13 mouse cellular contexts compared by ENCODE assay signal in the genomic region with DNA sequence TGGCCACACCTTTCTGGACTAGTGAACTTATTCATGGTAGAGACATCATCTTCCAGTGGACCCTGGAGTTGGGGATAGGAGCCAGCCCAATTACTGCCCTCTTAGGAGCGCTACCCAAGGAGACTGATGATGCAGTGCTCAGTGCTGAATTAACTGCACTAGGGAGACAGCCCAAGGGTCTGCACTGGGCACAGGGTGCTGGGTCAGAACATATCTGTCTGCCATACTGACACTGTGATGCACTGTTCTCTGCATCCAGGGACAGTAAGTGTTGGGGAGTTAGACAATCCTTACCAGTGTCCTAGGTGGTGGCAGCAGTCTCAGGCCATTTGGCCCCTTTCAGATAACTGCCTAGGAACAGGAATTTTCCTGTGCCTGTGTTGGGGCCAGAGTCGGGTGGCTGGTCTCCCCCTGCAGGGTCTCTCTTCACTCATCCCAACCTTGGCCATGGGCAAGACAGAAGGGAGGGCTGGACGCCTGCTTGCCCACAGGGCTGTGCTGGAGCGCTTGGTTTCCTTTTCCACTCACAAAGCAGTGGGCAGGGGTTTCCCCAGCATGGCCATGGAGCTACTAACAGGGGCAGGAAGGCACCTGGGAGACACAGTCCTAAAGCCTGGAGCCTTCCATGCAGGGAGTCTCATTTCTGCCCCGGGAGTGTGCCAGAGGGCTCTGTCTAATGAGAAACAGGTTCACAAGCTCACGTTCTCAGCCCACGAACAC. TPM values are rescaled to one million over a fixed set of nuclear protein-coding genes. Genes with fewer than 3 reads are reported as not detected.
A peak's percentile ranks its signal among the peaks of the same experiment; 100 is the strongest.
DNase-seq lines count a peak whose midpoint lies in the region; ATAC-seq and TF ChIP-seq lines count a peak whose summit lies in the region.
"Had no signal": no experiment of that assay in that cellular context is flagged by ENCODE, and none has a peak within 500 bp of the region (broad histone marks: within the 10 kb centered on the region; RNA-seq: fewer than 3 reads in every experiment).

No protein-coding gene starts in this region.

- H3K27ac ChIP-seq in gastrocnemius, adult 2 months, result peak overlapping the region; percentile 73; the same call in 1 of the 2 replicates
- peak overlapping the region; percentile 73; the same call in 1 of the 2 replicates for H3K27ac ChIP-seq in layer of hippocampus, adult 2 months
- H3K27ac ChIP-seq in limb, embryonic 11.5 days (replicated peaks; ENCODE audit: low read depth, low read length), result no peak overlapping the region; the same call in 1 of the 2 replicates
- H3K27ac ChIP-seq in forebrain, embryonic 12.5 days, result no peak overlapping the region
- H3K27ac ChIP-seq: liver, embryonic 12.5 days had no signal

- WGBS in limb, embryonic 11.5 days, result 50% methylated on average over 7 of the region's 7 CpGs
- 79% methylated on average over 7 of the region's 7 CpGs for WGBS in forebrain, embryonic 12.5 days

- H3K27me3 ChIP-seq in limb, embryonic 11.5 days (ENCODE audit: control insufficient read depth, insufficient read depth, low read length), result peaks cover 2% of the 10 kb centered on the region; the same call in 1 of the 2 replicates
- peaks cover 20% of the 10 kb centered on the region for H3K27me3 ChIP-seq in forebrain, embryonic 12.5 days
- H3K27me3 ChIP-seq: liver, embryonic 12.5 days had no signal

- peaks cover 11% of the 10 kb centered on the region; the same call in 1 of the 2 replicates for H3K4me1 ChIP-seq in limb, embryonic 11.5 days (ENCODE audit: control insufficient read depth, insufficient read depth, low read length)
- 0 out of 2 replicates have a peak, but pooled peaks cover 2% of the 10 kb centered on the region for H3K4me1 ChIP-seq in forebrain, embryonic 12.5 days

- H3K9me3 ChIP-seq in limb, embryonic 11.5 days (ENCODE audit: control insufficient read depth, low read length), result no peaks in the 10 kb centered on the region
- H3K9me3 ChIP-seq in forebrain, embryonic 12.5 days, result no peaks in the 10 kb centered on the region
- H3K9me3 ChIP-seq: liver, embryonic 12.5 days had no signal

- no peak overlapping the region for H3K4me2 ChIP-seq in limb, embryonic 11.5 days (ENCODE audit: low read depth, severe bottlenecking)
- H3K4me2 ChIP-seq in forebrain, embryonic 12.5 days, result no peak overlapping the region
- H3K4me2 ChIP-seq: liver, embryonic 12.5 days had no signal

- no peak for TF ChIP-seq CTCF in gastrocnemius, adult 2 months (IDR thresholded peaks at IDR 0.05)
- no peak for TF ChIP-seq CTCF in layer of hippocampus, adult 2 months (conservative IDR thresholded peaks at IDR 0.05)

- 0 out of 2 replicates have a peak overlapping the region, but pooled peaks have one; percentile 43 for H3K4me3 ChIP-seq in gastrocnemius, adult 2 months
- H3K4me3 ChIP-seq in layer of hippocampus, adult 2 months, result no peak overlapping the region
- H3K4me3 ChIP-seq in limb, embryonic 11.5 days (ENCODE audit: low read depth, low read length), result no peak overlapping the region
- H3K4me3 ChIP-seq in forebrain, embryonic 12.5 days (replicated peaks), result no peak overlapping the region
- H3K4me3 ChIP-seq: liver, embryonic 12.5 days had no signal

- no peak for ATAC-seq in limb, embryonic 11.5 days (ENCODE audit: insufficient number of reproducible peaks, low FRiP score, low TSS enrichment, low read depth)
- ATAC-seq in forebrain, embryonic 12.5 days (ENCODE audit: low FRiP score), result no peak
- ATAC-seq: inflammation-experienced regulatory T-cells, adult 6 months had no signal

- peaks cover 8% of the 10 kb centered on the region for H3K36me3 ChIP-seq in limb, embryonic 11.5 days (ENCODE audit: control insufficient read depth, insufficient read depth, low read length)
- H3K36me3 ChIP-seq in forebrain, embryonic 12.5 days (replicated peaks), result peaks cover 39% of the 10 kb centered on the region

- DNase-seq in gastrocnemius, adult 2 months, result no peak
- no peak for DNase-seq in gastrocnemius, postnatal 14 days
- no peak for DNase-seq in layer of hippocampus, adult 2 months (ENCODE audit: low spot score in 2 of 2)
- no peak for DNase-seq in layer of hippocampus, postnatal 14 days (ENCODE audit: low spot score in 2 of 2)
- DNase-seq in cerebellum, adult 18-20 months, result peak; percentile 5 to 28
- DNase-seq in limb, embryonic 11.5 days (ENCODE audit: low spot score), result peak; percentile 48
- DNase-seq in frontal cortex, postnatal 25 days (ENCODE audit: low spot score in 2 of 2), result no peak
- DNase-seq: B cell, adult 2 months; lung, postnatal 36 days; retina, postnatal 1 day had no signal

- H3K9ac ChIP-seq in limb, embryonic 11.5 days (ENCODE audit: low read length), result no peak overlapping the region
- no peak overlapping the region for H3K9ac ChIP-seq in forebrain, embryonic 12.5 days
- H3K9ac ChIP-seq: liver, embryonic 12.5 days had no signal

- intact Hi-C loops in gastrocnemius, adult 2 months (cut with DNase I), result no loop called here
- intact Hi-C loops in gastrocnemius, postnatal 14 days (cut with DNase I; ENCODE audit: low total_unique reads), result no loop called here

RNA-seq across cellular contexts. Expression of a gene that starts 14.5 kb away (rescaled TPM):
- 10 to 100 TPM; 11.9 to 15.4 TPM for total RNA-seq in gastrocnemius, adult 2 months (2021)
- 10 to 100 TPM; 17.6 to 21.2 TPM for total RNA-seq in gastrocnemius, postnatal 14 days (2021)
- 10 to 100 TPM; 19.9 to 21.6 TPM for total RNA-seq in layer of hippocampus, adult 2 months (2021)
- 10 to 100 TPM; 18.5 to 18.7 TPM for total RNA-seq in layer of hippocampus, postnatal 14 days (2021)
- 10.2 and 11.0 TPM in 2 replicates for polyA plus RNA-seq in limb, embryonic 11.5 days (2014; fragmentation: Nextera tagmentation; extraction: Ambion mirVana)
- polyA plus RNA-seq in forebrain, embryonic 12.5 days (2016; fragmentation: Nextera tagmentation; extraction: Ambion mirVana), result 7.1 and 7.4 TPM in 2 replicates

RNA-seq across cellular contexts. Expression of a gene that starts 25.8 kb away (rescaled TPM):
- total RNA-seq in gastrocnemius, adult 2 months (2021), result 1 to 10 TPM; 4.7 to 6.4 TPM
- 1 to 10 TPM; 5.5 to 6.2 TPM for total RNA-seq in gastrocnemius, postnatal 14 days (2021)
- total RNA-seq in layer of hippocampus, adult 2 months (2021), result 1 to 10 TPM; 8.3 to 8.8 TPM
- total RNA-seq in layer of hippocampus, postnatal 14 days (2021), result 10 to 100 TPM; 10.3 to 12.4 TPM
- 35.3 and 36.8 TPM in 2 replicates for polyA plus RNA-seq in limb, embryonic 11.5 days (2014; fragmentation: Nextera tagmentation; extraction: Ambion mirVana)
- polyA plus RNA-seq in forebrain, embryonic 12.5 days (2016; fragmentation: Nextera tagmentation; extraction: Ambion mirVana), result 44.6 and 48.1 TPM in 2 replicates

Comparison
In these comparisons a context has a peak if more than half of its experiments do, and no peak if none do; other contexts are left out.
1. DNase-seq: peak in cerebellum, adult 18-20 months (2 of 2) and limb, embryonic 11.5 days (single experiment); none in gastrocnemius, adult 2 months (single experiment), gastrocnemius, postnatal 14 days (single experiment), layer of hippocampus, adult 2 months (0 of 2), layer of hippocampus, postnatal 14 days (0 of 2) and frontal cortex, postnatal 25 days (0 of 2).
2. H3K27ac ChIP-seq: peak in gastrocnemius, adult 2 months (single experiment) and layer of hippocampus, adult 2 months (single experiment); none in limb, embryonic 11.5 days (single experiment) and forebrain, embryonic 12.5 days (single experiment).